Comparison of ENCODE assay signal across 9 mouse cellular contexts in genomic region chr14:93701385-93702101, GRCm38 (mm10).
A peak's percentile ranks its signal among the peaks of the same experiment; 100 is the strongest.
DNase-seq lines count a peak whose midpoint lies in the region.
"Had no signal": no experiment of that assay in that cellular context is flagged by ENCODE, and none has a peak within 500 bp of the region (broad histone marks: within the 10 kb centered on the region; RNA-seq: fewer than 3 reads in every experiment).

No protein-coding gene starts in this region.

- peak; percentile 11 to 29 for DNase-seq in cerebellum, adult 18-20 months
- no peak for DNase-seq in cerebellum, postnatal 36 days
- DNase-seq in left cerebral cortex, postnatal 25 days (ENCODE audit: low spot score in 2 of 2), result peak; percentile 32 to 54
- DNase-seq in left cerebral cortex, adult 8-10 months (ENCODE audit: low spot score in 2 of 2), result no peak
- DNase-seq in layer of hippocampus, adult 9-11 months, result peak; percentile 16
- DNase-seq in right cerebral cortex, postnatal 25 days, result peak; percentile 26
- no peak for DNase-seq in B cell, adult 2 months
- no peak for DNase-seq in kidney, postnatal 25 days
- DNase-seq: kidney, adult 9 months had no signal

- intact Hi-C loops in left cerebral cortex, postnatal 25 days (cut with DNase I), result no loop called here

Comparison
In these comparisons a context has a peak if more than half of its experiments do, and no peak if none do; other contexts are left out.
1. DNase-seq: peak in cerebellum, adult 18-20 months (2 of 2), left cerebral cortex, postnatal 25 days (2 of 2), layer of hippocampus, adult 9-11 months (single experiment) and right cerebral cortex, postnatal 25 days (single experiment); none in cerebellum, postnatal 36 days (0 of 2), left cerebral cortex, adult 8-10 months (0 of 2), B cell, adult 2 months (0 of 2) and kidney, postnatal 25 days (0 of 2).